Mouse (Mus musculus) midbrain, embryonic 11.5 days (tissue): ENCODE results near the gene Fbxl16. TPM values are rescaled to one million over a fixed set of nuclear protein-coding genes. Genes with fewer than 3 reads are reported as not detected.

Experiments used
- ATAC-seq: fragments of 200-750 bp; cut with Nextera tagmentation; 2 replicates; pipeline ENCODE4 v1.8.0; 2017; ENCODE audit warnings: moderate TSS enrichment, moderate library complexity; ENCODE audit not compliant: low FRiP score
- DNase-seq: peaks from one replicate; pipeline ENCODE4 v3.0.0; 2015; ENCODE audit warnings: low spot score; ENCODE audit errors: missing footprints
- H3K27ac ChIP-seq: fragments of 300-500 bp; sonication (generic); 2 replicates; pipeline ENCODE4 v1.5.1; 2014; ENCODE audit warnings: low read depth, low read length
- H3K27me3 ChIP-seq: fragments of 300-500 bp; sonication (generic); 2 replicates; pipeline ENCODE4 v1.6.1; 2014; ENCODE audit warnings: mild to moderate bottlenecking, low read length, moderate library complexity, mixed read lengths; ENCODE audit not compliant: control insufficient read depth, insufficient read depth
- H3K36me3 ChIP-seq: fragments of 300-500 bp; sonication (generic); 2 replicates; pipeline ENCODE4 v1.6.1; 2014; ENCODE audit warnings: mild to moderate bottlenecking, low read length, moderate library complexity, mixed read lengths; ENCODE audit not compliant: control insufficient read depth, insufficient read depth
- H3K4me1 ChIP-seq: fragments of 300-500 bp; sonication (generic); 2 replicates; pipeline ENCODE4 v1.6.1; 2014; ENCODE audit warnings: low read length; ENCODE audit not compliant: control insufficient read depth, insufficient read depth
- H3K4me2 ChIP-seq: fragments of 300-500 bp; sonication (generic); 2 replicates; pipeline ENCODE4 v1.6.1; 2014; ENCODE audit warnings: mild to moderate bottlenecking, moderate library complexity
- H3K4me3 ChIP-seq: fragments of 300-500 bp; sonication (generic); 2 replicates; pipeline ENCODE4 v1.5.1; 2014; ENCODE audit warnings: low read depth, low read length
- H3K9ac ChIP-seq: fragments of 300-500 bp; sonication (generic); 2 replicates; pipeline ENCODE4 v1.6.1; 2014; ENCODE audit warnings: low read length
- H3K9me3 ChIP-seq: fragments of 300-500 bp; sonication (generic); 2 replicates; pipeline ENCODE4 v1.6.1; 2016; ENCODE audit warnings: low read length; ENCODE audit not compliant: control insufficient read depth
- WGBS: fragments of 180-500 bp; shearing (Covaris S2); extraction: QIAGEN DNeasy Blood & Tissue Kit; methylation state at CpG from one replicate; pipeline ENCODE4 v1.1.7; 2014; 5-methylcytosine and 5-hydroxymethylcytosine counted together
- polyA plus RNA-seq: library from polyadenylated mRNA; unstranded; fragments of >200 nt; fragmentation: Nextera tagmentation; extraction: Ambion mirVana; gene quantifications from 2 replicates; pipeline ENCODE4 v1.2.1, GENCODE M21; 2014

Fbxl16 gene
- polyA plus RNA-seq, 1 experiment from 2014 or later: 11.2 TPM

- H3K27me3 ChIP-seq: peaks cover 25% of the 10 kb centered on the region
- no peak; the same call in 1 of the 2 replicates for ATAC-seq
- no peaks in the 10 kb centered on the region for H3K36me3 ChIP-seq
- H3K9ac ChIP-seq: peak overlapping the region; percentile 36; the same call in 1 of the 2 replicates
- H3K4me1 ChIP-seq: peaks cover 11% of the 10 kb centered on the region
- DNase-seq: no peak
- peak overlapping the region; percentile 31 for H3K4me2 ChIP-seq
- 8% methylated on average over 46 of the region's 46 CpGs for WGBS
- no peak overlapping the region for H3K27ac ChIP-seq
- no peak overlapping the region for H3K4me3 ChIP-seq
- H3K9me3 ChIP-seq: no peaks in the 10 kb centered on the region
Observed at GRCm38 (mm10) chr17:25818851-25819780, 10.2 kb downstream of the Fbxl16 start.

- WGBS: under 1% methylated on average over 18 of the region's 18 CpGs
- Histone ChIP-seq H3K4me3 (peak within 1 kb of the TSS; percentile 57), H3K4me2 (peak within 1 kb of the TSS; percentile 90), H3K27me3 (peaks cover 17% of the 10 kb centered on the region), H3K27ac (no peak within 1 kb of the TSS), H3K9me3 (no peaks in the 10 kb centered on the region), H3K9ac (peak within 1 kb of the TSS; percentile 77), H3K36me3 (no peaks in the 10 kb centered on the region), H3K4me1 (peaks cover 27% of the 10 kb centered on the region)
- DNase-seq (peak; percentile 98), ATAC-seq (peak; percentile 69)
Observed at GRCm38 (mm10) chr17:25823452-25823851, 14.6 kb downstream of the Fbxl16 start, which contains the start of gene Wdr24. TSS of gene Wdr24 (plus strand) at chr17:25823627.

- WGBS: 80% methylated on average over 17 of the region's 17 CpGs
- no peak for DNase-seq
- no peak overlapping the region for H3K27ac ChIP-seq
- peak overlapping the region; percentile 57 for H3K4me3 ChIP-seq
- peak overlapping the region; percentile 77 for H3K9ac ChIP-seq
- no peaks in the 10 kb centered on the region; the same call in 1 of the 2 replicates for H3K36me3 ChIP-seq
- no peaks in the 10 kb centered on the region for H3K9me3 ChIP-seq
- H3K4me2 ChIP-seq: peak overlapping the region; percentile 90
- ATAC-seq: no peak
- H3K4me1 ChIP-seq: peaks cover 26% of the 10 kb centered on the region
- peaks cover 6% of the 10 kb centered on the region for H3K27me3 ChIP-seq
Observed at GRCm38 (mm10) chr17:25824362-25825142, 15.7 kb downstream of the Fbxl16 start.

- peaks cover 2% of the 10 kb centered on the region; the same call in 1 of the 2 replicates for H3K36me3 ChIP-seq
- WGBS: 83% methylated on average over 6 of the region's 6 CpGs
- H3K4me3 ChIP-seq: no peak overlapping the region
- no peak for ATAC-seq
- H3K9ac ChIP-seq: no peak overlapping the region
- H3K27ac ChIP-seq: no peak overlapping the region
- H3K27me3 ChIP-seq: no peaks in the 10 kb centered on the region
- no peak overlapping the region for H3K4me2 ChIP-seq
- DNase-seq: no peak
- no peaks in the 10 kb centered on the region for H3K9me3 ChIP-seq
- peaks cover 32% of the 10 kb centered on the region for H3K4me1 ChIP-seq
Observed at GRCm38 (mm10) chr17:25825311-25825710, 16.4 kb downstream of the Fbxl16 start.

GRCm38 (mm10) chr17:25825984-25826570, 17.2 kb downstream of the Fbxl16 start:
- H3K4me1 ChIP-seq: peaks cover 35% of the 10 kb centered on the region
- ATAC-seq (no peak), DNase-seq (no peak)
- H3K9ac ChIP-seq: no peak overlapping the region
- WGBS: 95% methylated on average over 27 of the region's 27 CpGs
- peaks cover 7% of the 10 kb centered on the region; the same call in 1 of the 2 replicates for H3K36me3 ChIP-seq
- no peaks in the 10 kb centered on the region for H3K27me3 ChIP-seq
- no peak overlapping the region for H3K4me3 ChIP-seq
- H3K27ac ChIP-seq: no peak overlapping the region
- H3K9me3 ChIP-seq: no peaks in the 10 kb centered on the region
- no peak overlapping the region for H3K4me2 ChIP-seq

- Histone ChIP-seq H3K4me3 (no peak overlapping the region), H3K27ac (no peak overlapping the region), H3K4me2 (no peak overlapping the region), H3K27me3 (no peaks in the 10 kb centered on the region), H3K36me3 (peaks cover 11% of the 10 kb centered on the region; the same call in 1 of the 2 replicates), H3K9ac (no peak overlapping the region), H3K9me3 (no peaks in the 10 kb centered on the region), H3K4me1 (peaks cover 44% of the 10 kb centered on the region)
- ATAC-seq: no peak
- WGBS: 95% methylated on average over 13 of the region's 13 CpGs
- no peak for DNase-seq
Observed at GRCm38 (mm10) chr17:25827011-25827410, 18.1 kb downstream of the Fbxl16 start.

- Histone ChIP-seq H3K4me3 (no peak overlapping the region), H3K27me3 (no peaks in the 10 kb centered on the region), H3K9me3 (no peaks in the 10 kb centered on the region), H3K4me2 (no peak overlapping the region), H3K4me1 (peaks cover 45% of the 10 kb centered on the region), H3K9ac (no peak overlapping the region), H3K36me3 (peaks cover 11% of the 10 kb centered on the region; the same call in 1 of the 2 replicates), H3K27ac (no peak overlapping the region)
- ATAC-seq (no peak), DNase-seq (no peak)
- 90% methylated on average over 22 of the region's 22 CpGs for WGBS
Observed at GRCm38 (mm10) chr17:25827546-25828222, 18.8 kb downstream of the Fbxl16 start.

GRCm38 (mm10) chr17:25828223-25828594, 19.3 kb downstream of the Fbxl16 start:
- no peak overlapping the region for H3K27ac ChIP-seq
- peak overlapping the region; percentile 90 for H3K4me2 ChIP-seq
- peaks cover 45% of the 10 kb centered on the region for H3K4me1 ChIP-seq
- peaks cover 11% of the 10 kb centered on the region; the same call in 1 of the 2 replicates for H3K36me3 ChIP-seq
- no peak for ATAC-seq
- DNase-seq: no peak
- 80% methylated on average over 8 of the region's 8 CpGs for WGBS
- H3K9me3 ChIP-seq: no peaks in the 10 kb centered on the region
- no peaks in the 10 kb centered on the region for H3K27me3 ChIP-seq
- peak overlapping the region; percentile 89 for H3K9ac ChIP-seq
- peak overlapping the region; percentile 68 for H3K4me3 ChIP-seq
